Mouse (Mus musculus) testis, postnatal 14 days (tissue): Measurements from ENCODE around the gene Etnk1.
"Not testable (repeated sequence)": the region's sequence is repeated elsewhere in the genome, so short reads cannot be mapped to it uniquely, and the experiment has no call there.

Source experiments
- DNase-seq: peaks from one replicate; pipeline ENCODE4 v3.0.0; 2021; ENCODE audit warnings: low spot score

The Etnk1 gene

DNA sequence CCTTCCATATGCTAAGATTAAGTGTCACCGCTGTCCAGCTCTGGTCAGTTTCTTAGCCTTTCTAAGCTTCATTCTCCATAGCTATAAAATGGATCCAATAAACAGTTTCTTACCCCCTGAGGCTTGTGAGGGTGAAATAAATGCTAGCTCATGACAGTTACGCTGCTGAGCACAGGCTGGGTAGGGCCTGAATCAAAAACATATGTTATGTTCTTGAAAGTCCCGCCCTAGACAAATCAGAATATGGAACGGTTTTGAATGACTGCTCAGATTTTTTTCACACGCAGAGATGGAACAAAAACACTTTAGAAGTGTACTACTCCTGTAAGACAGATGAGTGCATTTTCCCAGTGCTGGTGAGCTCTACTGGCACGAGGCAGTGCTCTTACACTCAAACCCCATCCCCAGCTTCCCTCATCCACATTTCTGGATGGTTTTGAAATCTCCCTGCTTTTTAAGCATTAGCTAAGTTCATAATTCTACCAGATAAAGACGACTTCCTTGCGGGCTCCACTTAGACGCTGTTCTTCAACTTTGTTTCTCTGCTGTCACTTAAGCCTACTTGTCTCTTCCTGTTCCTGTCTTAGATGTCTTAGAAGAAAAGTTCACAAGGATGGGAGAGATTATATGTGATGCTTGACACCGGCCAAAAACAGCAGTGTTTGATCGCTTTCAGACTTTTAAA, 4.9 kb downstream of the Etnk1 start:
- no peak for DNase-seq

DNA sequence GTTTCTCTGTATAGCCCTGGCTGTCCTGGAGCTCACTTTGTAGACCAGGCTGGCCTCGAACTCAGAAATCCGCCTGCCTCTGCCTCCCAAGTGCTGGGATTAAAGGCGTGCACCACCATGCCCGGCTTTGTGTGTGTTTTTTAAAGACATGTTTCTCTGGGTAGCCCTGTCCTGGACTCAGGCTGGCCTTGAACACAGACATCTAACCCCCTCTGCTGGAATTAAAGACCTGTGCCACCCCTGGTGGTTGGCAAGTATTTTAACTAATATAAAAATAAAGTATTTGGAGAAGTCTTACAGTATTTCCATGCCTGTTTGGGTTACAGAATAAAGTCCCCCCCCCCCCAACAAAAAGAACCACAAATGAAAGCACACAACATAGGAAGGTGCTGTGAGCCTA, 5.7 kb downstream of the Etnk1 start:
- DNase-seq, result not testable (repeated sequence)

DNA sequence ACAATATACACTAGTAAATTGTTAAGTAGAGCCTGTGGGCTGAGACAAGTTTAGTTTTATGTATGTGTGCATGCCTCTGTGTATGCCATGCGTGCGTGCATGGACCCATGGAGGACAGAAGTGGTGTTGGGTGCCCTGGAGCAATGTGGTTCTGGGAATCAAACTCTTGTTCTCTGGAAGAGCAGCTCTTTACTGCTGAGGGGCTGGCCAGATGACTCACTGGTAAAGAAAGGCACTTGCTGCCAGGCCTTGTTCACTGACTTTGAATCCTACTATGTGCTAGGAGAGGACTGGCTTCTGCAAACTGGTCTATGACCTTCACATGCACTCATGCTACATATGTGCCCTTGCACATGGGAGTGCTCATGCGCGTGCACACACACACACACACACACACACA, 7.2 kb downstream of the Etnk1 start:
- DNase-seq, result no peak

GRCm38 (mm10) chr6:143174906-143175656, 8.1 kb downstream of the Etnk1 start:
- DNase-seq, result no peak

GRCm38 (mm10) chr6:143176076-143176475, 9.1 kb downstream of the Etnk1 start:
- DNase-seq, result no peak

- DNase-seq, result no peak
These were observed 9.6 kb downstream of the Etnk1 start for GRCm38 (mm10) chr6:143176591-143176990.

GRCm38 (mm10) chr6:143179181-143179580, 12.2 kb downstream of the Etnk1 start:
- DNase-seq, result no peak

DNA sequence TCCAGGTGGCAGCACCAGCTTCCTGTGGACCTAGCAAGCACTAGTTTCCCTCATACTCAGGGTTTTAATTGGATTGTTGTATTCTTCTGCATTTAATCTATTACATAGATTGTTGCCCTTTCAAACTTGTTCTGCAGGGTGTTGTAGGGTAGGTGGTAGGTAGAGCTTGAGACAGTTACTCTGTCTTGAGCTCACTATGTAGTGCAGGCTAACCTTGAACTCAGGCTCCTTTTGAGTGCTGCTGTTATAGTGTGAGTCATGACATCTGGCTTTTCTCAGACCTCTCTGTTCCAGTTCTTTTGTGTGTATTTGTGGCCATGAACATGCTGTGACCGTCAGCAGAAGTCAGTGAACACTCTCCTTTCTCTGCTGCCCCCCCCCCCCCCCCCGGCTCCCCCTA, 12.7 kb downstream of the Etnk1 start:
- DNase-seq, result no peak

DNA sequence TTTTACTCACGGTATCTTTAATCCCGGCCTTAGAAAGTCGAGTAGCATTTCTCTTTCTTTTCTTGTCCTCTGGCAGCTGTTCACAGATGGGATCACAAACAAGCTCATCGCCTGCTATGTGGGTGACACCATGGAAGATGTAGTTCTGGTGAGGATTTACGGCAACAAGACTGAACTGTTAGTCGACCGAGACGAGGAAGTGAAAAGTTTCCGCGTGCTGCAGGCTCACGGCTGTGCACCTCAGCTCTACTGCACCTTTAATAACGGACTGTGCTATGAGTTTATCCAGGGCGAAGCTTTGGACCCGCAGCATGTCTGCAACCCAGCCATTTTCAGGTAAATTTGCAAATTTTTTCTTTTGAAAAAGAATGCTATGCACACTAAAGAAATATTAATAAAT, 13.5 kb downstream of the Etnk1 start:
- DNase-seq, result no peak

GRCm38 (mm10) chr6:143184099-143184498, 17.1 kb downstream of the Etnk1 start:
- DNase-seq, result no peak

- no peak for DNase-seq
These were observed 17.7 kb downstream of the Etnk1 start for GRCm38 (mm10) chr6:143184745-143185144.

GRCm38 (mm10) chr6:143190838-143191476, 23.9 kb downstream of the Etnk1 start:
- DNase-seq, result no peak

DNA sequence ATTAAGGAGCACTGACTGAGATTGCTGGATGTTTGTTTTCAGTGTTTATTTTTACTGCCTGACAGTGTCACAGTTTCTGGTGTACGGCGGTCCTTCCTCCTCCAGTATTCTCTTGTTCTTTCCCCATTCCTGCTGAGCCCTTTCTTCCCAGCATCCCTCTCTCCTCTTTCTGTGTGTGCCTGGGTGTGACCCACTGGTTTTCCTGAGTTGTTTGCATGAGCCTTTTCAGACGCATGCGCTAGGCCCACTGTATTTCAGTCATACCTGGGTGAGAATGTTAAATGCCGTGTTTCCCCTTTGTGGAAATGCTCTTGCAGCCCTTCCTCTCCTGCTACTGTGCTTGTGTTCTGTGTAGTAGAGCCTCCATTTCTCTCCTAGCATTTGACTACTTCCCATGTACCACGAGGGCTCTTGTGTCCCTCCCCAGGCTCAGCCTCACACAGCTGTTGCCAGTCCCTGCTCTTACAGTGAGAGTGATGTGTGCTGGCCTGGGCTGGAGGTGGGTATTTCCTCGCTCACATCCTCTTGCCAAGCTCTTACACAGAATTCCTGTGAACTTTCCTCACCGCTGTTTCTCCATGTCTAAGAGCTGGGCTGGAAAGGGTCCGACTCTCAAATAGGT, 24.6 kb downstream of the Etnk1 start:
- no peak for DNase-seq

GRCm38 (mm10) chr6:143192709-143193108, 25.7 kb downstream of the Etnk1 start:
- DNase-seq, result no peak

DNA sequence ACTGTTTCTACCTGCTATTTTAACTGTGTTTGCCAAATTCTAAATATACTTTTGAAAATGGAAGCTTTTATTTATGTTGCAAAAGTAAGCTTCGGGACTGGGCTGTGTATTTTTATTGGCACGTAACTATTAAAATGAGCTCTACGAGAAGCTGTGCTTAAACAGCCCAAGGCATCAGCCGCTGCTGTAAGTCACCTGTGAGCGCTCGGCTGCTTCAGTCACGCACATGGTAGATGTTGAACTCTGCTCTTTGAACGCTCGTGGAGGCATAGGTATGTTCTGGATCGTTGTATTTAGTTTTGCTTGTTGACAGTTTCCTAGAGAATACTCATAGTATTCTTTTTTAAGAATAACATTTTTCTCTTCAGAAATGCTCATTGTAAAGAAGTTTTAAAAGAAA, 26.1 kb downstream of the Etnk1 start:
- DNase-seq, result no peak

DNA sequence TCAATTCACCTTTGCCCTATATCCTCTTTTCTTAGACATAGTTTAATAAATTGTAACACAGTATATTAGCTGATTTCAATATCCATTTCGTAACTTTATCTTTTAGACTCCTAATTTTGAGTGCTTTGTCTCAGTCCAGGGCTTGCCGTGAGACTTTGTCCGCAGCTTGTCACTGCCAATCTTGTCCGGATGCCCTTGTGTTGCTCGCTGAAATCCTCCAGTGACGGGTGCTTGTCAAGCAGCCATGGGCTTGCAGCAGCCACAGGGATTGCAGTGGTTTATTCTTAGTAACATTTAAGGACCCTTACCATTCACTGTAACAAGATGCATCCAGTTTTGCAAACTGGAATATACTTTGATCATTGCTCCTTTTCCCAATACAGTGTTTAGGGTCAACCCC, 26.6 kb downstream of the Etnk1 start:
- DNase-seq, result no peak

- no peak for DNase-seq
These were observed 30.0 kb downstream of the Etnk1 start for GRCm38 (mm10) chr6:143197053-143197452.

GRCm38 (mm10) chr6:143198421-143198820, 31.4 kb downstream of the Etnk1 start:
- DNase-seq, result no peak

DNA sequence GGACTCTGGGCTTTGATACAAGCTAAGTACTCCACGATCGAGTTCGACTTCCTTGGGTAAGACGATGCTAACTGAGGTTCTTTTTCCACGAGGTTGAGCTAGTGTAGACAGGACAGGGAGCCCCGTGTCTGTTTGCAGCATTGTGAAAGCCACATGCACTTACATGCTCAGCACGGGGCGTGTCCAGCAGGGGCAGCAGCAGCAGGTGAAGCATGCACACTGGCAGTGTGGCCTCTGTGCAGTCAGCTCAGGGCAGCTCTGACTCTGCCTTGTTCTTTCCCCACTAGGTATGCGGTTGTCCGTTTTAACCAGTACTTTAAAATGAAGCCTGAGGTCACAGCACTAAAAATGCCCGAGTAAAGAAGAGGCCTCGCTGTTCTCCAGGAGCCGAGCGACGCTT, 36.1 kb downstream of the Etnk1 start:
- no peak for DNase-seq

- no peak for DNase-seq
These were observed 41.9 kb downstream of the Etnk1 start for GRCm38 (mm10) chr6:143208880-143209279.

DNA sequence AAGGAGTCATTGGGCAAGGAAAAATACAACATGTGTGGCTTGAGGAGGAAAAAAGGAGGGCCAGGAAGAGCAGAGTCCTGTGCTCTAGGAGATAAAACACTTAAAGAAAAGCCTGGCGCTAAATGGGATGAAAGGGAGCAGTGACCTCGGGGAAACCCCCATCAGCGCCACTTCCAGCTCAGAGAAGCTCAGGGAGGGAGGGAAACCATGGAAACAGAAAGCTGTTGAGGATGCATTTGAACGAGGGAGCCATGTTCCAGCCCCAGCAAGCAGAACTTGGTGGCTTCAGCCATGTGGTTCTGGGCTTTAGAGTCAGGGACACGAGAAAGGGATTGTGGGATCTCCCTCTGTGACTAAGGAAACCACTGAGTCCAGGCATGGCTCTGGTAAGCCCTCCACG, 45.7 kb downstream of the Etnk1 start:
- DNase-seq, result no peak

DNA sequence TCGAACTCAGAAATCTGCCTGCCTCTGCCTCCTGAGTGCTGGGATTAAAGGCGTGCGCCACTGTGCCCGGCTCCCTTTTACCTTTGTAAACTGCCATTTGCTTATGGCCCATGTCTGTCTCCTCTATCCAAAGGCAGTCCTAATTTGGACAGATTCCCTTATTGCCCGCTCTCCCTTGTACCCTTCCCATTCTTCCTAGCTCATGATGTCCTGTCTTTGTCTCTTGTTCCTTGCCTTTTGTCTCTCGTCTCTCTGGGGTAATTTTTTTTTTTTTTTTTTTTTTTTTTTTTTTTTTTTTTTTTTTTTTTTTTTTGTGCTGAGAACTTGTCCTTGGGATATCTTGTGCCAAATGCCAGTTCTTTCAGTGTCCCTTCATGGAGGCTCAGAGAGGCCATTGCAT, 46.4 kb downstream of the Etnk1 start:
- no peak for DNase-seq

DNA sequence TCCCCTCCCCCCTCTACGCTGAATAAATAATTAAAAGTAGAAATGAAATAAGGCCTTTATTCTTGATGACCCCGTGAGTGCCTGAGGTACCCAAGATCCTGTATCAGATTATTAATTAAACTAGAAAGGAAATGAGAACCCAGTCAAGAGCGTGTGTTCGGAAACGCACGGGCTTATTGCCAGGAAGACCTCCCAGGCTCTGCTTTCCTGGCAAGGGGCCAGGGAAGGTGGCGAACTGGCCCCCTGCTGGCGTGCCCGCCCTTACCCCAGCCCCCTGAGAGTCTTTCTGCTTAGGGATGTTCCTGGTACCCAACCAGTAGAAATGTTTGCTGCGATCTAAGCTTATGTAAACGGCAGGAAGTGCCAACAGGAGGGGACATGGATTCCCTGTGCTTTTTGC, 49.2 kb downstream of the Etnk1 start:
- DNase-seq, result no peak
